Mouse (Mus musculus) frontal cortex, postnatal 36 days (tissue): Measurements from ENCODE around the gene Get4.

Experiments used
- DNase-seq, 2 experiments: peaks; one replicate each; pipeline ENCODE4 v3.0.0; 2022; ENCODE audit warnings: low spot score in 2 of 2

The Get4 gene

DNA sequence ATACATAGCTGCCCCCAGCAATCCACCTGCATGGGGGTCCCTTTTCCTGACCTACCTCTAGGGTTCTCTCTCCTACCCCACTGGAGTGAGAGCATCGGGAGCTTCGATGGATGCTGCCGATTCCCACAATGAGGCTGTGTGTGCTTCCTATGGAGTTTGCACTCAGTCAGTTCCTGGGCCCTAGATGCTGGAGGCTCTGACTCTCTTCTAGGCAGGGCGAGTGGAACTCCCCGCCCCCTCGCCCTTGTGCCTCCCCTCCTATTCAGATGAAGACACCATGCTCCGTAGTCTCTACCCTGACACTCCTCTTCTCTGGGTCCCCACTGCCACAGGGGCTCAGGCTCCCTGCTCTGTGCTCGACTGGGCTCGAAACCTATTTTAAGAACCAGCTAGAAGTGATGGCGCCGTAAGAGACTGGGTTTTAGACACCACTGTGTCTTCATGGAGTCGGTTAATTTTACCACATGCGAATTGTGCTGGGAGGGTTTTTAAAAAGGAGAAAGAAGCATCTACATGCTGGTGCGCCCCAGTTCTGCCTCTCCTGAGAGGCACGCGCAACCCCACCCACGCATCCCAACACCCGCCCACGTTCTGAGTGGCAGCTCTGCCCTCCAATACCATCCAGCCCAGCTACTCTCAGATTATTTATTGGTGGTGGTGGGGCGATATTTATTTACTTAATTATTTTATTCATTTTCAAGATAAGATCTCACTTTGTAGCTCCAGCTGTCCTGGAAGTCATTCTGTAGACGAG lies 65.8 kb downstream of the Get4 start:
- DNase-seq, result peak; percentile 62 to 78
